Mouse (Mus musculus): ENCODE measurements at regions not wholly inside any gene's neighbourhood (a gene's known extent, or its start where the extent isn't known, plus 50 kb on each side); places are given as distances from the start of the nearest gene placed in this dataset.
"Not testable (repeated sequence)": the region's sequence is repeated elsewhere in the genome, so short reads cannot be mapped to it uniquely, and the experiment has no call there.

GRCm38 (mm10) chr6:14528564-14528963, 226.5 kb downstream of the Ppp1r3a start:
- no peaks in the 10 kb centered on the region for H3K4me1 ChIP-seq (ENCODE audit: control insufficient read depth, insufficient read depth, low read length)
- no peak for DNase-seq
- peaks cover 2% of the 10 kb centered on the region; the same call in 1 of the 2 replicates for H3K36me3 ChIP-seq (ENCODE audit: control insufficient read depth, insufficient read depth, low read length)
- no peak overlapping the region for H3K4me3 ChIP-seq
- no peak overlapping the region for H3K9ac ChIP-seq (ENCODE audit: low read depth, low read length)
- H3K79me2 ChIP-seq (replicated peaks; ENCODE audit: control insufficient read depth, insufficient read depth, low read length) = no peaks in the 10 kb centered on the region
- 70% methylated on average over 7 of the region's 7 CpGs for WGBS
- no peak for TF ChIP-seq POLR2A (IDR thresholded peaks at IDR 0.05; ENCODE audit: insufficient read depth, low read depth, low read length)
- TF ChIP-seq EP300 (IDR thresholded peaks at IDR 0.05; ENCODE audit: insufficient read depth, low read depth, low read length) = no peak
- no peak for TF ChIP-seq CTCF (IDR thresholded peaks at IDR 0.05)
- no peaks in the 10 kb centered on the region for H3K27me3 ChIP-seq (ENCODE audit: control insufficient read depth, insufficient read depth, low read length)
- no peak overlapping the region for H3K27ac ChIP-seq
- intact Hi-C loops (cut with DNase I) = no loop called here

GRCm38 (mm10) chr6:14522742-14523141, 232.3 kb downstream of the Ppp1r3a start:
- no peaks in the 10 kb centered on the region for H3K36me3 ChIP-seq (ENCODE audit: control insufficient read depth, insufficient read depth, low read length)
- no peak overlapping the region for H3K27ac ChIP-seq
- H3K79me2 ChIP-seq (replicated peaks; ENCODE audit: control insufficient read depth, insufficient read depth, low read length) = no peaks in the 10 kb centered on the region
- intact Hi-C loops (cut with DNase I) = no loop called here
- no peak overlapping the region for H3K9ac ChIP-seq (ENCODE audit: low read depth, low read length)
- 19% methylated on average over 2 of the region's 2 CpGs for WGBS
- no peak overlapping the region for H3K4me3 ChIP-seq
- H3K4me1 ChIP-seq (ENCODE audit: control insufficient read depth, insufficient read depth, low read length) = no peaks in the 10 kb centered on the region
- DNase-seq = no peak
- TF ChIP-seq POLR2A (IDR thresholded peaks at IDR 0.05; ENCODE audit: insufficient read depth, low read depth, low read length) (no peak), EP300 (IDR thresholded peaks at IDR 0.05; ENCODE audit: insufficient read depth, low read depth, low read length) (no peak), CTCF (IDR thresholded peaks at IDR 0.05) (peak; percentile 73)
- H3K27me3 ChIP-seq (ENCODE audit: control insufficient read depth, insufficient read depth, low read length) = no peaks in the 10 kb centered on the region

- H3K9ac ChIP-seq (ENCODE audit: low read depth, low read length) = no peak overlapping the region
- no peaks in the 10 kb centered on the region for H3K79me2 ChIP-seq (replicated peaks; ENCODE audit: control insufficient read depth, insufficient read depth, low read length)
- intact Hi-C loops (cut with DNase I) = no loop called here
- 68% methylated on average over 1 of the region's 1 CpGs for WGBS
- TF ChIP-seq CTCF (IDR thresholded peaks at IDR 0.05) (no peak), POLR2A (IDR thresholded peaks at IDR 0.05; ENCODE audit: insufficient read depth, low read depth, low read length) (no peak), EP300 (IDR thresholded peaks at IDR 0.05; ENCODE audit: insufficient read depth, low read depth, low read length) (no peak)
- H3K27me3 ChIP-seq (ENCODE audit: control insufficient read depth, insufficient read depth, low read length) = no peaks in the 10 kb centered on the region
- H3K27ac ChIP-seq = no peak overlapping the region
- H3K36me3 ChIP-seq (ENCODE audit: control insufficient read depth, insufficient read depth, low read length) = no peaks in the 10 kb centered on the region
- H3K4me1 ChIP-seq (ENCODE audit: control insufficient read depth, insufficient read depth, low read length) = no peaks in the 10 kb centered on the region
- no peak overlapping the region for H3K4me3 ChIP-seq
- DNase-seq = no peak
These were observed 233.8 kb downstream of the Ppp1r3a start for GRCm38 (mm10) chr6:14521321-14521720.

GRCm38 (mm10) chr6:14504171-14504570, 250.9 kb downstream of the Ppp1r3a start:
- WGBS = 19% methylated on average over 1 of the region's 1 CpGs

GRCm38 (mm10) chr6:14500663-14501062, 254.4 kb downstream of the Ppp1r3a start:
- no peak for TF ChIP-seq CTCF (IDR thresholded peaks at IDR 0.05)
- no peak for TF ChIP-seq EP300 (IDR thresholded peaks at IDR 0.05; ENCODE audit: insufficient read depth, low read depth, low read length)
- no peak for TF ChIP-seq POLR2A (IDR thresholded peaks at IDR 0.05; ENCODE audit: insufficient read depth, low read depth, low read length)
- no peaks in the 10 kb centered on the region for H3K36me3 ChIP-seq (ENCODE audit: control insufficient read depth, insufficient read depth, low read length)
- H3K79me2 ChIP-seq (replicated peaks; ENCODE audit: control insufficient read depth, insufficient read depth, low read length) = no peaks in the 10 kb centered on the region
- intact Hi-C loops (cut with DNase I) = loop anchor here (5.0 to 10.0 kb wide), 5 partner anchors 293 to 1213 kb away; no protein-coding TSS in a partner anchor
- no peak overlapping the region for H3K4me3 ChIP-seq
- WGBS = 90% methylated on average over 2 of the region's 2 CpGs
- no peaks in the 10 kb centered on the region for H3K27me3 ChIP-seq (ENCODE audit: control insufficient read depth, insufficient read depth, low read length)
- H3K4me1 ChIP-seq (ENCODE audit: control insufficient read depth, insufficient read depth, low read length) = no peaks in the 10 kb centered on the region
- no peak overlapping the region for H3K27ac ChIP-seq
- no peak overlapping the region for H3K9ac ChIP-seq (ENCODE audit: low read depth, low read length)
- no peak for DNase-seq

More at GRCm38 (mm10) chr6:14504171-14504570, 250.9 kb downstream of the Ppp1r3a start:
- Histone ChIP-seq H3K36me3 (ENCODE audit: control insufficient read depth, insufficient read depth, low read length) (no peaks in the 10 kb centered on the region), H3K4me3 (no peak overlapping the region), H3K79me2 (replicated peaks; ENCODE audit: control insufficient read depth, insufficient read depth, low read length) (no peaks in the 10 kb centered on the region), H3K27me3 (ENCODE audit: control insufficient read depth, insufficient read depth, low read length) (no peaks in the 10 kb centered on the region), H3K27ac (no peak overlapping the region), H3K4me1 (ENCODE audit: control insufficient read depth, insufficient read depth, low read length) (no peaks in the 10 kb centered on the region), H3K9ac (ENCODE audit: low read depth, low read length) (no peak overlapping the region)
- TF ChIP-seq CTCF (IDR thresholded peaks at IDR 0.05) (peak; percentile 80), POLR2A (IDR thresholded peaks at IDR 0.05; ENCODE audit: insufficient read depth, low read depth, low read length) (no peak), EP300 (IDR thresholded peaks at IDR 0.05; ENCODE audit: insufficient read depth, low read depth, low read length) (no peak)
- intact Hi-C loops (cut with DNase I) = loop anchor here (5.0 to 10.0 kb wide), 5 partner anchors 297 to 1217 kb away; no protein-coding TSS in a partner anchor
- DNase-seq = no peak

GRCm38 (mm10) chr6:14499882-14500281, 255.2 kb downstream of the Ppp1r3a start:
- H3K27me3 ChIP-seq (ENCODE audit: control insufficient read depth, insufficient read depth, low read length); H3K36me3 ChIP-seq (ENCODE audit: control insufficient read depth, insufficient read depth, low read length); H3K4me3 ChIP-seq; DNase-seq; H3K9ac ChIP-seq (ENCODE audit: low read depth, low read length); H3K27ac ChIP-seq; H3K4me1 ChIP-seq (ENCODE audit: control insufficient read depth, insufficient read depth, low read length); H3K79me2 ChIP-seq (replicated peaks; ENCODE audit: control insufficient read depth, insufficient read depth, low read length): not testable (repeated sequence)
- 58% methylated on average over 1 of the region's 1 CpGs for WGBS
- intact Hi-C loops (cut with DNase I) = loop anchor here (5.0 to 10.0 kb wide), 5 partner anchors 293 to 1213 kb away; no protein-coding TSS in a partner anchor

GRCm38 (mm10) chr6:14486642-14487041, 268.4 kb downstream of the Ppp1r3a start:
- H3K9ac ChIP-seq (ENCODE audit: low read depth, low read length); intact Hi-C loops (cut with DNase I); H3K79me2 ChIP-seq (replicated peaks; ENCODE audit: control insufficient read depth, insufficient read depth, low read length); H3K27me3 ChIP-seq (ENCODE audit: control insufficient read depth, insufficient read depth, low read length); H3K36me3 ChIP-seq (ENCODE audit: control insufficient read depth, insufficient read depth, low read length); H3K4me1 ChIP-seq (ENCODE audit: control insufficient read depth, insufficient read depth, low read length); DNase-seq; H3K27ac ChIP-seq; H3K4me3 ChIP-seq: not testable (repeated sequence)
- WGBS = 74% methylated on average over 3 of the region's 3 CpGs

All from heart, adult 2 months (tissue).